Mouse (Mus musculus) intestine, embryonic 15.5 days (tissue): Measurements from ENCODE around the gene Hnrnpa0. TPM values are rescaled to one million over a fixed set of nuclear protein-coding genes. Genes with fewer than 3 reads are reported as not detected.

Experiments used
- ATAC-seq: fragments of 200-750 bp; cut with Nextera tagmentation; 2 replicates; pipeline ENCODE4 v1.8.0; 2017; ENCODE audit warnings: moderate TSS enrichment, moderate library complexity
- H3K27ac ChIP-seq: fragments of 300-500 bp; sonication (generic); 2 replicates; pipeline ENCODE4 v1.5.1; 2015; ENCODE audit warnings: mild to moderate bottlenecking, inconsistent platforms
- H3K27me3 ChIP-seq: fragments of 300-500 bp; sonication (generic); replicated peaks from 2 replicates; pipeline ENCODE4 v1.6.1; 2015; ENCODE audit warnings: inconsistent platforms
- H3K36me3 ChIP-seq: fragments of 300-500 bp; sonication (generic); 2 replicates; pipeline ENCODE4 v1.6.1; 2015; ENCODE audit warnings: inconsistent platforms
- H3K4me1 ChIP-seq: fragments of 300-500 bp; sonication (generic); replicated peaks from 2 replicates; pipeline ENCODE4 v1.6.1; 2015; ENCODE audit warnings: inconsistent platforms
- H3K4me2 ChIP-seq: fragments of 300-500 bp; sonication (generic); replicated peaks from 2 replicates; pipeline ENCODE4 v1.6.1; 2015; ENCODE audit warnings: mild to moderate bottlenecking, inconsistent platforms
- H3K4me3 ChIP-seq: fragments of 300-500 bp; sonication (generic); replicated peaks from 2 replicates; pipeline ENCODE4 v1.5.1; 2015; ENCODE audit warnings: inconsistent platforms
- H3K9ac ChIP-seq: fragments of 300-500 bp; sonication (generic); 2 replicates; pipeline ENCODE4 v1.6.1; 2015; ENCODE audit warnings: inconsistent platforms
- H3K9me3 ChIP-seq: fragments of 300-500 bp; sonication (generic); 2 replicates; pipeline ENCODE4 v1.6.1; 2016; ENCODE audit warnings: inconsistent platforms
- WGBS: fragments of 180-500 bp; shearing (Covaris S2); methylation state at CpG from one replicate; pipeline ENCODE4 v1.1.7; 2015; 5-methylcytosine and 5-hydroxymethylcytosine counted together
- polyA plus RNA-seq: library from polyadenylated mRNA; unstranded; fragments of >200 nt; fragmentation: Nextera tagmentation; extraction: Ambion mirVana; gene quantifications from 2 replicates; pipeline ENCODE4 v1.2.1, GENCODE M21; 2015

The Hnrnpa0 gene
- polyA plus RNA-seq, 1 experiment from 2014 or later, result 36.2 TPM

DNA sequence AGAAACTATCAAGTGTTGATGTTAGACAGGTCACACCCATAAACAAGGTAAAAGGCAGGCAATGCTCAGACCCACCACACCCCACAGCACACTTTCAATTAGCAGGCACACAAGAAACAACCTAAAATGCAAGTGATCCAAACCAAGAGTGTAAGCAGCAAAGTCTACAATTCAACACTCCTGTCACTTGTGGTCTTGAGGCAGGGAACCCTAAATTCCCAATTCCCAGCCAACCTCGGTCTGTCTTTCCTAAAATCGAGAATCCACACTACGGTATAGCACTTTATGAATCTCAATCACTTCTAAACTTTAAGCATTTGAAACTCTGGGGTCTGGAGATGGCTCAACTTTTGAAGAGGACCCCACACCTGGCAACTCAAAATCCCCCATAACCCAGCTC, 4.1 kb downstream of the Hnrnpa0 start:
- H3K27ac ChIP-seq, result no peak overlapping the region
- no peaks in the 10 kb centered on the region for H3K9me3 ChIP-seq
- ATAC-seq, result no peak
- 0 out of 2 replicates have a peak overlapping the region, but pooled peaks have one; percentile 6 for H3K4me2 ChIP-seq
- no peak overlapping the region for H3K4me3 ChIP-seq
- H3K9ac ChIP-seq, result no peak overlapping the region
- no peaks in the 10 kb centered on the region for H3K27me3 ChIP-seq
- 79% methylated on average over 3 of the region's 3 CpGs for WGBS
- peaks cover 15% of the 10 kb centered on the region for H3K4me1 ChIP-seq
- H3K36me3 ChIP-seq, result no peaks in the 10 kb centered on the region

DNA sequence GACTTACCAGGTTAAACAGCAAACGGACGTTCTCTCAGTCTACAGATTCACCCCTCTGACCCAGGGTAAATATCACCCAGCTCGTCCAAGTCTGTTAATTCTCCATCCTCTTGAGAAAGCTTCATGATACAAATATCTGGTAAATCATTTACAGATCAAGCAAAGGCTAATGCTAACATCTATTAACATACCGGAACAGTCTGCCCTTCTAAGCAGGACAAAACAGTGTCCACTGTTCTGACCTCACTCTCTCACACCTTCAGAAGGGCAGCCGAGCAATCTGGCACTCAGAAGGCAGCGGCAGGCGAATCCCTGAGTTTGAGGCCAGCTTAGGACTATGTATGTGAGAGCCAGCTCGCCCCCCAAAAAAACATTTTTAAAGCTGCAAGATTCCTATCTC, 5.0 kb downstream of the Hnrnpa0 start:
- no peaks in the 10 kb centered on the region for H3K36me3 ChIP-seq
- H3K4me3 ChIP-seq, result no peak overlapping the region
- 33% methylated on average over 8 of the region's 8 CpGs for WGBS
- no peak for ATAC-seq
- H3K9ac ChIP-seq, result no peak overlapping the region
- H3K27ac ChIP-seq, result no peak overlapping the region
- no peaks in the 10 kb centered on the region for H3K27me3 ChIP-seq
- peaks cover 15% of the 10 kb centered on the region; the same call in 1 of the 2 replicates for H3K4me1 ChIP-seq
- H3K9me3 ChIP-seq, result no peaks in the 10 kb centered on the region
- H3K4me2 ChIP-seq, result no peak overlapping the region

DNA sequence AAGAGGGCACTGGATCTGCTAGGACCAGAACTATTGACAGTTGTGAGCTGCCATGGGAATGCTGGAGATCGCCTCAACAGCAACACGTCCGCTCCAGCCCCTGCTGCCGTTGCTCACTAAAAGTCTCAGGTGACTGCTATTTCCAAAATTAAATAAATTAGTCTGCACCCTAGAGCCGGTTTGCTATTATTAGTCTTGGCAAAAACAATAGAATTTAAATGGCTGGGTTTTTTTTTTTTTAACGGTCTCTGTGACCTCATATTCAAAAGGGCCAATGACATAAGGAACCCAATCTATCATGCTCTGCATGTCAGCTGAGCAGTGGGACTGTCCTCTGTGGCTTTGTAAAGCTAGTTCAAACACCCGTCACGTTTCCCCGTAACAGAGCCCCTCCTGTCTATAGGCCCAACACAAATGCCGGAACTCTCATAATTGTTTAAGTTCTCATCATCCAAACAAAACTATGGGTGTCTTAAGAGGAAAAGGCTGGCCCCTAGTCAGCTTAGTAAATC, 5.5 kb downstream of the Hnrnpa0 start:
- Histone ChIP-seq H3K9me3 (no peaks in the 10 kb centered on the region), H3K27ac (no peak overlapping the region), H3K27me3 (no peaks in the 10 kb centered on the region), H3K4me1 (peaks cover 15% of the 10 kb centered on the region; the same call in 1 of the 2 replicates), H3K36me3 (no peaks in the 10 kb centered on the region), H3K9ac (no peak overlapping the region), H3K4me3 (no peak overlapping the region), H3K4me2 (no peak overlapping the region)
- WGBS, result 47% methylated on average over 10 of the region's 10 CpGs
- no peak for ATAC-seq

DNA sequence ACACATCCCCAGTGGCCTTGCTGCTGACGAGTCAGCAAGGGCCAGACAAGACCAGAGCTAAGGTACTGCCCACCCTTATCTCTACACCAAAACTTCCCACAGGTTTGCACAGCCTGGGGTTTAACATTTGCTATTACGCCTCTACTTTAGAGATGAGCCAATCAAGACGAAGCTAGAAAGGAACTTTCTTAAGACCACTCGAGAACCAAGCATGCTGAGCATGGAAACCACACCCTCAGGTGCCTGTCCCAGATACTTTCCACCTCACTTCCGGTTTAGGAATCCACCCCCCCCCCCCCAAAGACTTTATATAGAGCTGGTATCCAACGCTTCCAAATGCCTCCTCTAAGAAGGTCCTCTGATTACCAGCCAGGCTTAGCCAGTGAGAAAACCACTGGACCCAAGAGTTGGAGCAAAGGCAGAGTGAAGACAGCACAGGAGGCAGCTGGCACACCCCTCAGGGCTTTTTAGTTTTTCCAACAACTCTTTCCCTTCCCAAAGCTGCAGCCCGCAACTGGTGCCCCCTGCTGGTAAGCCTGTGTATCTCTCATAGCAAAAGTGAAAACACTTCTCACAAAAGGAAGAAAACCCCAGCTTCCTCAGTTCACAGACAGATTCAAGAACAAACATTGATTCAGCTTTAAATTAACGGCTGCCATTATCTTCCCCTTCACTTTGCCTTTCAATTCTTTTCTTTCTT, 10.9 kb downstream of the Hnrnpa0 start:
- no peaks in the 10 kb centered on the region for H3K9me3 ChIP-seq
- H3K4me2 ChIP-seq, result no peak overlapping the region
- no peak overlapping the region for H3K27ac ChIP-seq
- 60% methylated on average over 8 of the region's 8 CpGs for WGBS
- H3K4me3 ChIP-seq, result no peak overlapping the region
- H3K9ac ChIP-seq, result no peak overlapping the region
- peaks cover 17% of the 10 kb centered on the region; the same call in 1 of the 2 replicates for H3K4me1 ChIP-seq
- H3K36me3 ChIP-seq, result no peaks in the 10 kb centered on the region
- H3K27me3 ChIP-seq, result no peaks in the 10 kb centered on the region
- no peak for ATAC-seq

DNA sequence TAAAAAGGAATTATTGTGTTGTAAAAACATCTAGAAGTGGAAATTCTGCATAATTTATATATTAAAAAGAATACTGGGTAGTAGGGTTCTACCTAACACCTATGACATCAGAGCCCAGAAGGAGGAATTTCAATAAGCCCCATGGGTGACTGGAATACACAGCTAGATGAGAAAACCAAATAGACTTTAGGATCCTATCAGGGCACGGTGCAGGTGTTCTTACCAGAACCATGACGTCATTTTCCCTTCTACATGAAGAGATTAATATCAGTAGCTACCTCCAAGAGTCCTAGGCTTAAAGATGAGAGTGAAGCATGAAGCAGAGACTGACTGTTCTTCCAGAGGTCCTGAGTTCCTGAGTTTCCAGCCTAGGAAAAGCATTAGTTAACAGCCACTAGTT, 11.6 kb downstream of the Hnrnpa0 start:
- no peak for ATAC-seq

DNA sequence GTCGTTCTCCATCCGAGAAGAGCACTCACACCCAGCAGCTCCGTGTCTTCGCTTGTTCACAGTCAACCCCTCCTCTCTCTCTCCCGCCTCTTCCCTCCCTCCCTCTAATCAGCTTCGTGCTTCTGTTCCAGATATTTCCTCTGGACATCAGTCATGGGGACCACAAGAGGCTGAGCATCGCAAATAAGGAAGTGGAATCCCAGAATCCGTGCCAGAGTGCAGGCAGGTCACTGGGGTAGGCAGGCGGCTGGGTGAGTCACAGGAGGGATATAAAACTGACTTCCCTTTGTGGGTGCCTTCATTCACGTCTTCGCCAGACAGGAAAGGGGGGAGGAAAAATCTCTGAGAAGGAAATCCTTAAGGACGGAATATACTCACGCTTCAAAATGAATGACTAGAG, 13.1 kb downstream of the Hnrnpa0 start:
- no peaks in the 10 kb centered on the region for H3K36me3 ChIP-seq
- peak; percentile 77 for ATAC-seq
- no peaks in the 10 kb centered on the region for H3K27me3 ChIP-seq
- no peak overlapping the region for H3K27ac ChIP-seq
- H3K4me2 ChIP-seq, result peak overlapping the region; percentile 35; the same call in 1 of the 2 replicates
- H3K4me3 ChIP-seq, result no peak overlapping the region
- peaks cover 24% of the 10 kb centered on the region for H3K4me1 ChIP-seq
- H3K9ac ChIP-seq, result no peak overlapping the region
- no peaks in the 10 kb centered on the region for H3K9me3 ChIP-seq
- WGBS, result 16% methylated on average over 13 of the region's 13 CpGs

More for the DNA sequence above, 11.6 kb downstream of the Hnrnpa0 start:
- peaks cover 24% of the 10 kb centered on the region for H3K4me1 ChIP-seq
- WGBS, result 83% methylated on average over 2 of the region's 2 CpGs
- no peak overlapping the region for H3K4me2 ChIP-seq
- H3K4me3 ChIP-seq, result no peak overlapping the region
- H3K9ac ChIP-seq, result no peak overlapping the region
- H3K9me3 ChIP-seq, result no peaks in the 10 kb centered on the region
- H3K27ac ChIP-seq, result no peak overlapping the region
- H3K27me3 ChIP-seq, result no peaks in the 10 kb centered on the region
- H3K36me3 ChIP-seq, result no peaks in the 10 kb centered on the region

DNA sequence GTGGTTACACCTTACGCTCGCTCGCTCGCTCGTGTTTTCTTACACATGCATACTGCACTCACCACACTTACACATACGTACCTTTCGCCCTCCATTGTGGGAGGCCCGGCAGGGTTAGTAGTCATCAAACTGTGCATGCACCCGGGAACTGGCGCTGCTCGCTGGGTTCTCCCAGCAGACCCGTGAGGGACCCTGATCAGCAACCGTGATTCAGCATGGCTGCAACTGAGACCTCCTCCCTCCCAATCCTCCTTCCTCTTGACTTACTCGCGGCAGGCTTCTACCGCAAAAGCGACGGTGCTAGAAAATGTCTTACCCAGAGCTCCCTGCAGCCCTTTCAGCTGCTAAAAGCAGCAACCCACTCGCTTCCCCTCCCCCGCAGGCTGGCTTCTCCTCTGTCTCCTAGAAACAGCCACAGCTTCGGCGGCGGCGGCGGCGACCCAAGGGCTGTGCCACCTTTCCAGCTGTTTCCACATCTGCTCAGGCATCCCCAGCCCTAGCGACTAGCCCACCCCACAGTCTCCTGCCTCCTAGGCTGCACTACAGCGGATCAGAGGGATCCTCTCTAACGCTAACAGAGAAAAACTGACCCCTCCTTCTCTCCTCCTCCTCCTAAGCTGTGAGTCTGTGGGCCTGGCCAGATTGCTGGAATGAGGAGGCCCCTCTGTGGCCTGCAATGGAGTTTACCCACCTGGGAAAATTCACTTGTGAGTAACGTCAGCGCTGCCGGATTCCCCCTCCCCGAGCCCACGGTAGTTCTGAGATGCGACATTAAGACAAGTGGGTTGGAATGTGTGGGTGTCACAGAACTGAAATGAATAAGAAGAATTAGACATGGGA, 15.1 kb downstream of the Hnrnpa0 start, which contains the start of gene Klhl3:
Klhl3 (minus strand) TSS at position 532 of the 840 bp plus-strand sequence.
- no peaks in the 10 kb centered on the region for H3K27me3 ChIP-seq

DNA sequence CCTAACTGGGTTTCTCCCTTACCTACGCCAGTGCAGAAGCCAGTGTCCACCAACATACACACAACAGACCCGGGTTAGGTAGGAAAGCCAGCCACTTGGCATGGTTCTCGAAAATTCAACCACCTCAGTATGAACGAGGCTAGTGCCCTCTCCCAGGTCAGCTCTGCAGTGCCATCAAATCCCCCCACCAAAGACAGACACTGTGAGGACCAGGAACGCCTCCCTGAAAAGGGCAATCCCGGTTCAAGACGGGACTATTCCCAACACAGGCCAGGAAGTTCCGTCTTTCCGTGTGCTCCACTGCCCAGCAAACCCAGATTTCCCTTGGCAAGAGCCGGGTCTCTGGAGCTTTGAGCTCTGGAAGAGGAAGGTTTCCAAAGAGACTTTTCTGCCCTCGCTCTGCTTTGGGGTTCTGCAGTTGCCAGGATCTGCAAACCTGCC, 15.7 kb downstream of the Hnrnpa0 start:
- H3K4me1 ChIP-seq, result peaks cover 24% of the 10 kb centered on the region
- no peaks in the 10 kb centered on the region for H3K9me3 ChIP-seq
- peak; percentile 11; the same call in 1 of the 2 replicates for ATAC-seq
- WGBS, result 11% methylated on average over 11 of the region's 11 CpGs
- peak overlapping the region; percentile 87 for H3K4me2 ChIP-seq
- H3K9ac ChIP-seq, result peak overlapping the region; percentile 55
- H3K27me3 ChIP-seq, result no peaks in the 10 kb centered on the region
- H3K36me3 ChIP-seq, result no peaks in the 10 kb centered on the region
- H3K27ac ChIP-seq, result peak overlapping the region; percentile 57; the same call in 1 of the 2 replicates
- peak overlapping the region; percentile 53 for H3K4me3 ChIP-seq

More for the DNA sequence above, 15.1 kb downstream of the Hnrnpa0 start, which contains the start of gene Klhl3:
- whole genome bisulfite sequencing, result 2% methylated on average over 35 of the region's 35 CpGs
- peak within 1 kb of the TSS; percentile 53 for H3K4me3 ChIP-seq
- H3K4me2 ChIP-seq, result peak within 1 kb of the TSS; percentile 87
- no peaks in the 10 kb centered on the region for H3K36me3 ChIP-seq
- peaks cover 24% of the 10 kb centered on the region for H3K4me1 ChIP-seq
- peak within 1 kb of the TSS; percentile 55 for H3K9ac ChIP-seq
- peak within 1 kb of the TSS; percentile 57 for H3K27ac ChIP-seq
- no peaks in the 10 kb centered on the region for H3K9me3 ChIP-seq
- peak; percentile 78 for ATAC-seq

DNA sequence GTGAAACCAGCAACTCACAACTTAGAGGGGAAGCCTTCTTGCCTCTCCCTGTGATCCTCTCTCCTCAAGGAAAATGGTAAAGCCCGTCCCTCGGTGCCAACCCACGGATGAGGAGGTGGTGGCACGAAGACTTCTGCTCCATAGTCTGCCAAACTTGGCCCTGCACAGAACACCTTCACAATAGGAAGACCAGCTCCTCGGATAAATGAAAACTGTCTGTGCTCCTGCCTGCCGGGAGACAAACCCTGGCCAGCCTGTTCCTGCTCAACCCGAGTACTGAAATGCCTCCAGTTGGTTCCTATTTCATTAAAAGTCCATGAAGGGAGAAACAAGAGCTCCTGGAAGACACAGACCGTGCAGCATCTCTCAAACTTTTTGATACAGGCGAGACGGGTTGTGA, 16.2 kb downstream of the Hnrnpa0 start:
- no peak for ATAC-seq
- H3K27ac ChIP-seq, result no peak overlapping the region
- H3K4me3 ChIP-seq, result peak overlapping the region; percentile 53
- peaks cover 24% of the 10 kb centered on the region for H3K4me1 ChIP-seq
- no peaks in the 10 kb centered on the region for H3K27me3 ChIP-seq
- no peaks in the 10 kb centered on the region for H3K36me3 ChIP-seq
- H3K4me2 ChIP-seq, result peak overlapping the region; percentile 87
- no peak overlapping the region; the same call in 1 of the 2 replicates for H3K9ac ChIP-seq
- no peaks in the 10 kb centered on the region for H3K9me3 ChIP-seq
- WGBS, result 61% methylated on average over 10 of the region's 10 CpGs

DNA sequence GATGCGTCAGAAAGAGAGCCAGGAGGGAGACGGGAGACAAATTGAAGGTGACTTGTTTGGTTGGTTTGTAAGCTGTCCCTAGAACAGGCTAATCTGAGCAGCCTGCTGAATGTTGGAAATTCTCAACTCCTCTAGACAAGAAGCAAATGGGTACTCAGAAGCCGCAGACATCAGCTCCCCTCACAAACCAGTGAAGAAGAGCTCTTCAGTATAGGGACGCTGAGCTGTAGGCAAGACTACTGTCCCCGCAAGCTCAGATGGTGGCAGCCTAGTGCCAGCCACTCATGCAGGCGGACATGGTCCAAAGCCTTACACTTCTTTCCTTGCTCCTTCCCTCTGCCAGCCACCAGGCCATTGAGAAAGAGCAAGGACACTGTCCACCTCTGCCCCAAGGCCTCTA, 17.1 kb downstream of the Hnrnpa0 start:
- Histone ChIP-seq H3K27ac (no peak overlapping the region), H3K4me2 (no peak overlapping the region), H3K9ac (no peak overlapping the region), H3K4me1 (peaks cover 24% of the 10 kb centered on the region), H3K9me3 (no peaks in the 10 kb centered on the region), H3K27me3 (no peaks in the 10 kb centered on the region), H3K36me3 (no peaks in the 10 kb centered on the region), H3K4me3 (no peak overlapping the region)
- WGBS, result 95% methylated on average over 6 of the region's 6 CpGs
- ATAC-seq, result no peak

DNA sequence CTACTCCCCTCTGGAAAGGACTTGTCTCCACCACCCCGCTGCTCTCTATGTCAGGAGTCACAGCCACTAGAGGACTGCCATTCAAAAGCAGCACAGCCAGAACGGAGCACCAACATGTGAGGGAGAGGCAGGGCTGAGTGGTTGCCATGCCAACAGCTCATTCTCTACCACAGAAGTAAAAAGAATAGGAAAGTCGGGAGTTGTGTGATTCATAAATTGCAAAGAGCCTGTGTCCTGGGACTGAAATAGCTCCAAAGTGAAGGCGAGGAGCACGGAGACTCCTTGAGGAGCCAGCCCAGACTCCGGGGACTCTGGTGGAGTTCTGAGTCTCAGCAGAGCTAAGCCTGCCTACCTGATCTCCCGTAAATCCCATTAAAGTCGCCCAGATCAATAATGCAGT, 37.7 kb downstream of the Hnrnpa0 start:
- H3K27me3 ChIP-seq, result no peaks in the 10 kb centered on the region
- H3K27ac ChIP-seq, result no peak overlapping the region
- H3K36me3 ChIP-seq, result no peaks in the 10 kb centered on the region
- 43% methylated on average over 8 of the region's 8 CpGs for WGBS
- no peaks in the 10 kb centered on the region for H3K9me3 ChIP-seq
- H3K4me1 ChIP-seq, result no peaks in the 10 kb centered on the region
- no peak overlapping the region for H3K4me2 ChIP-seq
- no peak for ATAC-seq
- no peak overlapping the region for H3K9ac ChIP-seq
- H3K4me3 ChIP-seq, result no peak overlapping the region

DNA sequence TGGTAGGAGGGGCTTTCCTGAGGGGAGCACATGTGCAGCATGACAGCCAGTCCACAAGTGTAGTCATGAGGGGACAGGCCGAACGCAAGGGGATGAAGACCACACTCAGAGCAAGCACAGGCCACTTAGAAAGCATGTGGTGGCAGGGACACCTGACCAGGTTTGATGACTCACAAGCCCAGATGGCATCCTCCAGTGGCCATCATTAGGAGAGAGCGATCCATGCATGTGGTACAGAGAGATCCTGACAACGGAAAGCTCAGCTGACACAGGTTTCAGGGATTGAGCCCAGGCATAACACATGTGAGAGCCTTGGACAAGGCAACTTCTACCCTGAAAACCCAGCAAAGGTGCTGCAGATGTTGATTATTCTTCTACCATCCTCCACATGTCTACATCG, 44.0 kb downstream of the Hnrnpa0 start:
- no peaks in the 10 kb centered on the region for H3K27me3 ChIP-seq
- no peak overlapping the region for H3K9ac ChIP-seq
- no peak overlapping the region for H3K4me3 ChIP-seq
- 91% methylated on average over 5 of the region's 5 CpGs for WGBS
- no peak overlapping the region for H3K27ac ChIP-seq
- no peak overlapping the region for H3K4me2 ChIP-seq
- H3K4me1 ChIP-seq, result no peaks in the 10 kb centered on the region
- no peak for ATAC-seq
- no peaks in the 10 kb centered on the region for H3K36me3 ChIP-seq
- H3K9me3 ChIP-seq, result no peaks in the 10 kb centered on the region
